Comparison of ENCODE assay signal across 23 mouse cellular contexts in genomic region chr10:68552556-68552955, GRCm38 (mm10). TPM values are rescaled to one million over a fixed set of nuclear protein-coding genes. Genes with fewer than 3 reads are reported as not detected.
DNase-seq lines count a peak whose midpoint lies in the region; ATAC-seq lines count a peak whose summit lies in the region.
"Had no signal": no experiment of that assay in that cellular context is flagged by ENCODE, and none has a peak within 500 bp of the region (broad histone marks: within the 10 kb centered on the region; RNA-seq: fewer than 3 reads in every experiment).

No protein-coding gene starts in this region.

- no peak overlapping the region for H3K4me3 ChIP-seq in forebrain, embryonic 15.5 days
- H3K4me3 ChIP-seq: embryonic facial prominence, embryonic 13.5 days; forebrain, embryonic 12.5 days; gastrocnemius, adult 2 months; heart, embryonic 13.5 days; hindbrain, embryonic 12.5 days; intestine, embryonic 15.5 days had no signal

- H3K9me3 ChIP-seq in forebrain, embryonic 15.5 days, result no peaks in the 10 kb centered on the region
- H3K9me3 ChIP-seq: embryonic facial prominence, embryonic 13.5 days; forebrain, embryonic 12.5 days; heart, embryonic 13.5 days; hindbrain, embryonic 12.5 days; intestine, embryonic 15.5 days had no signal

- peak; percentile 84 for ATAC-seq in activated CD4-positive, CD25-positive, alpha-beta regulatory T cell, adult 4 months
- peak; percentile 85 for ATAC-seq in megakaryocyte progenitor cell, adult 5-6 weeks (replicated peaks; ENCODE audit: poor library complexity)
- ATAC-seq in forebrain, embryonic 15.5 days (replicated peaks), result no peak
- ATAC-seq: forebrain, postnatal 0 days; hindbrain, embryonic 16.5 days; intestine, embryonic 15.5 days had no signal

- H3K36me3 ChIP-seq in forebrain, embryonic 15.5 days, result no peaks in the 10 kb centered on the region
- H3K36me3 ChIP-seq: embryonic facial prominence, embryonic 13.5 days; forebrain, embryonic 12.5 days; heart, embryonic 13.5 days; hindbrain, embryonic 12.5 days; intestine, embryonic 15.5 days had no signal

- H3K27ac ChIP-seq in forebrain, embryonic 15.5 days (replicated peaks), result no peak overlapping the region
- H3K27ac ChIP-seq: embryonic facial prominence, embryonic 13.5 days; forebrain, embryonic 12.5 days; gastrocnemius, adult 2 months; heart, embryonic 13.5 days; hindbrain, embryonic 12.5 days; intestine, embryonic 15.5 days had no signal

- DNase-seq in CD4-positive, CD25-positive, alpha-beta regulatory T cell, adult 2 months (ENCODE audit: low read depth, low spot score), result peak; percentile 39
- DNase-seq in kidney, adult 8-10 months, result no peak
- no peak for DNase-seq in spleen, postnatal 10 days (ENCODE audit: low spot score in 2 of 2)
- DNase-seq in urinary bladder, postnatal 25 days (ENCODE audit: low spot score), result no peak
- DNase-seq: adrenal gland, postnatal 14 days; B cell, adult 2 months; cerebellum, adult 11-12 months; cerebellum, adult 9-10 months; cerebellum, postnatal 25 days; forebrain, postnatal 0 days; gastrocnemius, adult 2 months; gastrocnemius, postnatal 25 days; heart, postnatal 4 days had no signal

- 90% methylated on average over 2 of the region's 2 CpGs for WGBS in forebrain, embryonic 15.5 days

- H3K4me2 ChIP-seq in forebrain, embryonic 15.5 days (replicated peaks), result no peak overlapping the region
- H3K4me2 ChIP-seq: embryonic facial prominence, embryonic 13.5 days; forebrain, embryonic 12.5 days; heart, embryonic 13.5 days; hindbrain, embryonic 12.5 days; intestine, embryonic 15.5 days had no signal

- no peaks in the 10 kb centered on the region for H3K27me3 ChIP-seq in forebrain, embryonic 15.5 days
- H3K27me3 ChIP-seq: embryonic facial prominence, embryonic 13.5 days; forebrain, embryonic 12.5 days; heart, embryonic 13.5 days; hindbrain, embryonic 12.5 days; intestine, embryonic 15.5 days had no signal

- H3K4me1 ChIP-seq in forebrain, embryonic 15.5 days, result no peaks in the 10 kb centered on the region
- H3K4me1 ChIP-seq: forebrain, embryonic 12.5 days; heart, embryonic 13.5 days; hindbrain, embryonic 12.5 days; intestine, embryonic 15.5 days had no signal

- H3K9ac ChIP-seq in forebrain, embryonic 15.5 days (replicated peaks), result no peak overlapping the region
- H3K9ac ChIP-seq: embryonic facial prominence, embryonic 13.5 days; forebrain, embryonic 12.5 days; forebrain, postnatal 0 days; heart, embryonic 13.5 days; hindbrain, embryonic 12.5 days; intestine, embryonic 15.5 days had no signal

RNA-seq across cellular contexts. Expression of gene Cabcoco1, which starts 10.9 kb away (rescaled TPM):
- 1 to 10 TPM; 3.8 to 4.2 TPM for polyA plus RNA-seq in activated CD4-positive, CD25-positive, alpha-beta regulatory T cell, adult 4 months (2017; shearing (Covaris generic))
- total RNA-seq in megakaryocyte progenitor cell, adult 5-6 weeks (2015), result 6.7 and 9.3 TPM in 2 replicates
- total RNA-seq in megakaryocyte progenitor cell, adult 5-6 weeks (2017), result 2.6 and 3.2 TPM in 2 replicates
- polyA plus RNA-seq in forebrain, embryonic 15.5 days (2015; fragmentation: Nextera tagmentation; extraction: Ambion mirVana), result 0.49 and 1.6 TPM in 2 replicates
- total RNA-seq: ES-E14 had no signal
